Mouse (Mus musculus): ENCODE measurements around the gene Stambpl1. TPM values are rescaled to one million over a fixed set of nuclear protein-coding genes. Genes with fewer than 3 reads are reported as not detected.

Stambpl1 gene
- polyA plus RNA-seq, 1 experiment from 2014 or later: 7.5 TPM

GRCm38 (mm10) chr19:34252450-34252849 is 60.4 kb downstream of the Stambpl1 start:
- Histone ChIP-seq H3K9me3 (ENCODE audit: low read length) (no peaks in the 10 kb centered on the region), H3K9ac (replicated peaks; ENCODE audit: low read depth) (no peak overlapping the region), H3K4me2 (replicated peaks; ENCODE audit: low read depth, low read length) (0 out of 2 replicates have a peak overlapping the region, but pooled peaks have one; percentile 0), H3K4me1 (ENCODE audit: insufficient read depth, low read depth, low read length) (peaks cover 5% of the 10 kb centered on the region; the same call in 1 of the 2 replicates), H3K36me3 (ENCODE audit: insufficient read depth, low read length) (no peaks in the 10 kb centered on the region), H3K27ac (ENCODE audit: low read length) (no peak overlapping the region), H3K27me3 (replicated peaks; ENCODE audit: insufficient read depth, low read length) (no peaks in the 10 kb centered on the region), H3K4me3 (ENCODE audit: low read depth, low read length) (no peak overlapping the region)
- TF ChIP-seq EP300 (IDR thresholded peaks at IDR 0.05) (no peak), CTCF (IDR thresholded peaks at IDR 0.05) (no peak)
- no peak for ATAC-seq
- 61% methylated on average over 9 of the region's 9 CpGs for WGBS
- no peak for DNase-seq (ENCODE audit: low spot score)

- H3K9ac ChIP-seq (replicated peaks; ENCODE audit: low read depth): no peak overlapping the region
- DNase-seq (ENCODE audit: low spot score) (peak; percentile 37), ATAC-seq (peak; percentile 19; the same call in 1 of the 2 replicates)
Observed at GRCm38 (mm10) chr19:34254101-34254879, 62.3 kb downstream of the Stambpl1 start.

GRCm38 (mm10) chr19:34254880-34255681 is 63.1 kb downstream of the Stambpl1 start, which contains the start of gene Acta2:
Acta2 (minus strand) TSS chr19:34255590.
- DNase-seq (ENCODE audit: low spot score): peak; percentile 66
- H3K36me3 ChIP-seq (ENCODE audit: insufficient read depth, low read length): no peaks in the 10 kb centered on the region
- H3K9me3 ChIP-seq (ENCODE audit: low read length): no peaks in the 10 kb centered on the region
- peak within 1 kb of the TSS; percentile 42 for H3K4me2 ChIP-seq (replicated peaks; ENCODE audit: low read depth, low read length)
- peaks cover 5% of the 10 kb centered on the region; the same call in 1 of the 2 replicates for H3K4me1 ChIP-seq (ENCODE audit: insufficient read depth, low read depth, low read length)
- peak within 1 kb of the TSS; percentile 21 for H3K4me3 ChIP-seq (ENCODE audit: low read depth, low read length)
- TF ChIP-seq EP300 (IDR thresholded peaks at IDR 0.05) (no peak), CTCF (IDR thresholded peaks at IDR 0.05) (no peak)
- peak; percentile 83 for ATAC-seq
- WGBS: 39% methylated on average over 16 of the region's 16 CpGs
- no peak within 1 kb of the TSS for H3K9ac ChIP-seq (replicated peaks; ENCODE audit: low read depth)
- no peaks in the 10 kb centered on the region for H3K27me3 ChIP-seq (replicated peaks; ENCODE audit: insufficient read depth, low read length)
- H3K27ac ChIP-seq (ENCODE audit: low read length): peak within 1 kb of the TSS; percentile 59; the same call in 1 of the 2 replicates

More at GRCm38 (mm10) chr19:34254101-34254879, 62.3 kb downstream of the Stambpl1 start:
- H3K9me3 ChIP-seq (ENCODE audit: low read length): no peaks in the 10 kb centered on the region
- no peak for TF ChIP-seq EP300 (IDR thresholded peaks at IDR 0.05)
- peak overlapping the region; percentile 42 for H3K4me2 ChIP-seq (replicated peaks; ENCODE audit: low read depth, low read length)
- H3K4me3 ChIP-seq (ENCODE audit: low read depth, low read length): peak overlapping the region; percentile 21
- WGBS: 20% methylated on average over 14 of the region's 14 CpGs
- no peaks in the 10 kb centered on the region for H3K27me3 ChIP-seq (replicated peaks; ENCODE audit: insufficient read depth, low read length)
- H3K36me3 ChIP-seq (ENCODE audit: insufficient read depth, low read length): no peaks in the 10 kb centered on the region
- H3K27ac ChIP-seq (ENCODE audit: low read length): peak overlapping the region; percentile 23; the same call in 1 of the 2 replicates
- H3K4me1 ChIP-seq (ENCODE audit: insufficient read depth, low read depth, low read length): peaks cover 5% of the 10 kb centered on the region; the same call in 1 of the 2 replicates

GRCm38 (mm10) chr19:34256149-34256548 is 64.1 kb downstream of the Stambpl1 start:
- no peak overlapping the region for H3K4me2 ChIP-seq (replicated peaks; ENCODE audit: low read depth, low read length)
- ATAC-seq: no peak
- H3K9ac ChIP-seq (replicated peaks; ENCODE audit: low read depth): no peak overlapping the region
- no peak overlapping the region for H3K4me3 ChIP-seq (ENCODE audit: low read depth, low read length)
- H3K27me3 ChIP-seq (replicated peaks; ENCODE audit: insufficient read depth, low read length): no peaks in the 10 kb centered on the region
- H3K4me1 ChIP-seq (ENCODE audit: insufficient read depth, low read depth, low read length): peaks cover 5% of the 10 kb centered on the region; the same call in 1 of the 2 replicates
- 70% methylated on average over 5 of the region's 5 CpGs for WGBS
- TF ChIP-seq EP300 (IDR thresholded peaks at IDR 0.05) (no peak), CTCF (IDR thresholded peaks at IDR 0.05) (no peak)
- no peaks in the 10 kb centered on the region for H3K9me3 ChIP-seq (ENCODE audit: low read length)
- no peaks in the 10 kb centered on the region for H3K36me3 ChIP-seq (ENCODE audit: insufficient read depth, low read length)
- DNase-seq (ENCODE audit: low spot score): no peak
- no peak overlapping the region for H3K27ac ChIP-seq (ENCODE audit: low read length)

GRCm38 (mm10) chr19:34256936-34257335 is 64.9 kb downstream of the Stambpl1 start:
- H3K9me3 ChIP-seq (ENCODE audit: low read length): no peaks in the 10 kb centered on the region
- H3K9ac ChIP-seq (replicated peaks; ENCODE audit: low read depth): no peak overlapping the region
- TF ChIP-seq EP300 (IDR thresholded peaks at IDR 0.05) (no peak), CTCF (IDR thresholded peaks at IDR 0.05) (no peak)
- H3K27me3 ChIP-seq (replicated peaks; ENCODE audit: insufficient read depth, low read length): no peaks in the 10 kb centered on the region
- no peak overlapping the region for H3K4me3 ChIP-seq (ENCODE audit: low read depth, low read length)
- no peak overlapping the region for H3K4me2 ChIP-seq (replicated peaks; ENCODE audit: low read depth, low read length)
- no peaks in the 10 kb centered on the region for H3K36me3 ChIP-seq (ENCODE audit: insufficient read depth, low read length)
- peak; percentile 33 for DNase-seq (ENCODE audit: low spot score)
- H3K4me1 ChIP-seq (ENCODE audit: insufficient read depth, low read depth, low read length): peaks cover 5% of the 10 kb centered on the region; the same call in 1 of the 2 replicates
- ATAC-seq: no peak
- no peak overlapping the region for H3K27ac ChIP-seq (ENCODE audit: low read length)
- WGBS: 68% methylated on average over 2 of the region's 2 CpGs

Data from lung, postnatal 0 days (tissue).